Mouse (Mus musculus) kidney, adult 10 weeks (tissue): ENCODE measurements around the gene Amer1. TPM values are rescaled to one million over a fixed set of nuclear protein-coding genes. Genes with fewer than 3 reads are reported as not detected.

Experiments used
- polyA plus RNA-seq: library from polyadenylated mRNA; stranded (reverse); fragments of 350-450 nt; fragmentation: Illumina TruSeq; extraction: RNeasy Lipid Tissue Mini Kit (QIAGEN cat#74804); gene quantifications from one replicate; pipeline ENCODE4 v1.2.3, GENCODE M21; 2014; ENCODE audit warnings: low read depth, low replicate concordance

Gene Amer1
- 4.9 TPM for polyA plus RNA-seq

GRCm38 (mm10) chrX:95444776-95445111 lies at the start of gene Amer1:
Amer1 (minus strand) TSS chrX:95444872.

Other genes starting within 250 kb of the Amer1 start
- 6.7 TPM for gene Arhgef9, start 248.0 kb downstream of the Amer1 start, polyA plus RNA-seq
- not detected for gene Asb12, start 113.1 kb upstream of the Amer1 start, polyA plus RNA-seq
- gene Pfn5, start 113.2 kb upstream of the Amer1 start, polyA plus RNA-seq: not detected
- gene Zc4h2, start 213.6 kb upstream of the Amer1 start, polyA plus RNA-seq: 14.4 TPM